13 mouse cellular contexts compared by ENCODE assay signal in the genomic region with DNA sequence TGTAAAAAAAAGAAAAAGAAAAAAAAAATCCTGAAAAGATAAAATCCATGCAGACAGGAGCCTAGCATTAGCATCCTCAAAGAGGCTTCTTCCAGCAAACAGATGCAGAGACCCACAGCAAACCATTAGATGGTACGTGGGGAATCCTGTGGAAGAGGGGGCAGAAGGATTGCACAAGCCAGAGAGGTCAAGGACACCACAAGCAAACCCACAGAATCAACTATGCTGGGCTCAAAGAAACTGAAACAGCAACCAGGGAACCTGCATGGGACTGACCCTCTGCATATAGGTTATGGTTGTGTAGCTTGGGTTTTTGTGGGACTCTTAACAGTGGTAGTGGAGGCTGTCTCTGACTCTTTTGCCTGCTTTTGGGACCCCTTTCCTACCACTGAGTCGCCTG.
"Had no signal": no experiment of that assay in that cellular context is flagged by ENCODE, and none has a peak within 500 bp of the region (broad histone marks: within the 10 kb centered on the region; RNA-seq: fewer than 3 reads in every experiment).

No protein-coding gene starts in this region.

- ATAC-seq: midbrain, embryonic 15.5 days had no signal

- H3K27me3 ChIP-seq: limb, embryonic 13.5 days; midbrain, embryonic 15.5 days; neural tube, embryonic 13.5 days had no signal

- H3K4me2 ChIP-seq: limb, embryonic 13.5 days; midbrain, embryonic 15.5 days; neural tube, embryonic 13.5 days had no signal

- H3K9me3 ChIP-seq: limb, embryonic 13.5 days; midbrain, embryonic 10.5 days; midbrain, embryonic 15.5 days; neural tube, embryonic 13.5 days had no signal

- H3K27ac ChIP-seq: layer of hippocampus, adult 2 months; limb, embryonic 13.5 days; midbrain, embryonic 10.5 days; midbrain, embryonic 15.5 days; neural tube, embryonic 13.5 days had no signal

- H3K4me3 ChIP-seq: layer of hippocampus, adult 2 months; limb, embryonic 13.5 days; midbrain, embryonic 10.5 days; midbrain, embryonic 15.5 days; neural tube, embryonic 13.5 days had no signal

- H3K4me1 ChIP-seq: midbrain, embryonic 10.5 days; midbrain, embryonic 15.5 days; neural tube, embryonic 13.5 days had no signal

- DNase-seq: kidney, adult 11 months; kidney, adult 9 months; kidney, postnatal 10 days; kidney, postnatal 4 days; left cerebral cortex, postnatal 4 days; retina, postnatal 1 day; thymus, adult 18-20 months; thymus, postnatal 14 days had no signal

- H3K36me3 ChIP-seq: limb, embryonic 13.5 days; midbrain, embryonic 10.5 days; midbrain, embryonic 15.5 days; neural tube, embryonic 13.5 days had no signal

- H3K9ac ChIP-seq: limb, embryonic 13.5 days; midbrain, embryonic 15.5 days; neural tube, embryonic 13.5 days had no signal
